Mouse (Mus musculus): ENCODE measurements around the gene Crlf3. TPM values are rescaled to one million over a fixed set of nuclear protein-coding genes. Genes with fewer than 3 reads are reported as not detected.

Gene Crlf3
- total and polyA plus RNA-seq, 3 experiments, result 106 to 152 (median 114) TPM

DNA sequence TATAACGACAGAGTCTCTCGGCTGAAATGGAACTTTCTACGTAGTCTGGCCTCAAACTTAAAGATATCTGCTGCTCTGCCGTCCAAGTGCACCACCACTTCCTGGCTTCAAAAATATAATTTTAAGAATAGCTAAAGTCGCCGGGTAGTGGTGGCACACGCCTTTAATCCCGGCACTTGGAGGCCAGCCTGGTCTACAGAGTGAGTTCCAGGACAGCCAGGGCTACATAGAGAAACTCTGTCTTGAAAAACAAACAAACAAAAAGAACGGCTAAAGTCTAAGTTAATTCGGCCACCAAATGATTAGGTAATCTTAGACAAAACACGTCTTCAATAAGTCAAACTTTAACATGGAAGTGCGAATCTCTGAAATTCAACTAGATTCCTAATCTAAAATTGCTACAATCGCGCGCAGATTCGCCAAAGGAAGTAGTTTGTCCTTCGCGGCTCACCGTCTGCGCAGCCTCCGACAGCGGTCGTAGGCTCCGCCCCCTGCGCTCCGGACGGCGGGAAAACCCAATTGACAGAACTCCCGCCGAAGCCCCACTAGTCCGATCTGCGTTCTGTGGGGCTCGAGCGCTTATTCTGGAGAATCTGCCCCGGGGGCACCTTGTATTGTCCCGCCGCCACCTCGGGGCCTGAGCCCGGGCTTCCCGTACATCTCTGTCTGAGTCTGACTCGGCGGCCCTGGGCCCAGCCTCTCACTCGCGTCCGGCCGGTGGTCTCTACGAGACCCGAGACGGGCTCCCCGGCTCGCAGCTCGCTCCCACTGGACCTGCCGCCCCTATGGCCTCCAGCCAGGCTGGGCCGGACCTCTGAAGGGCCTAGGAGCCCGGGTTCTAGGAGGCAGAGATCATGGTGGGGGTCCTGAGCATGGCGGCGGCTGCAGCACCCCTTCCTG is 8.4 kb upstream of the Crlf3 start, which contains the start of gene Atad5 (continued):
- peak; percentile 68 for TF ChIP-seq CHD1 (IDR thresholded peaks at IDR 0.05; ENCODE audit: low read depth, low read length)
- TF ChIP-seq UBTF (IDR thresholded peaks at IDR 0.05; ENCODE audit: low read depth, low read length), result 0 out of 2 replicates have a peak, but pooled peaks have one; percentile 56
- TF ChIP-seq JUND (conservative IDR thresholded peaks at IDR 0.05; ENCODE audit: low read depth, low read length), result no peak
- no peak for TF ChIP-seq RAD21 (IDR thresholded peaks at IDR 0.05; ENCODE audit: low read depth, low read length)
- TF ChIP-seq ZC3H11A (IDR thresholded peaks at IDR 0.05; ENCODE audit: low read depth, low read length), result peak; percentile 55; the same call in 1 of the 2 replicates
- TF ChIP-seq JUN (IDR thresholded peaks at IDR 0.05; ENCODE audit: insufficient read depth, low read depth, low read length), result no peak
- peak; percentile 91 for TF ChIP-seq POLR2A (IDR thresholded peaks at IDR 0.05; ENCODE audit: low read depth, low read length)
- peak; percentile 76; the same call in 1 of the 2 replicates for TF ChIP-seq ELF1 (IDR thresholded peaks at IDR 0.05; ENCODE audit: low read depth, low read length)
- TF ChIP-seq POLR2AphosphoS2 (IDR thresholded peaks at IDR 0.05; ENCODE audit: low read depth, low read length), result peak; percentile 86
- peak; percentile 88 for TF ChIP-seq TCF12 (IDR thresholded peaks at IDR 0.05; ENCODE audit: low read depth, low read length)
- peak; percentile 50 for TF ChIP-seq CHD2 (IDR thresholded peaks at IDR 0.05; ENCODE audit: low read length)
- TF ChIP-seq RCOR1 (conservative IDR thresholded peaks at IDR 0.05; ENCODE audit: low read depth, low read length), result 0 out of 2 replicates have a peak, but pooled peaks have one; percentile 21
- TF ChIP-seq IRF4 (IDR thresholded peaks at IDR 0.05; ENCODE audit: low read depth, low read length), result peak; percentile 85
- TF ChIP-seq BHLHE40 (IDR thresholded peaks at IDR 0.05; ENCODE audit: low read depth, low read length), result no peak; the same call in 1 of the 2 replicates
- TF ChIP-seq USF2 (conservative IDR thresholded peaks at IDR 0.05; ENCODE audit: low read depth, low read length), result no peak
- peak; percentile 24; the same call in 1 of the 2 replicates for TF ChIP-seq GABPA (IDR thresholded peaks at IDR 0.05; ENCODE audit: insufficient replicate concordance, low read depth, low read length)

DNA sequence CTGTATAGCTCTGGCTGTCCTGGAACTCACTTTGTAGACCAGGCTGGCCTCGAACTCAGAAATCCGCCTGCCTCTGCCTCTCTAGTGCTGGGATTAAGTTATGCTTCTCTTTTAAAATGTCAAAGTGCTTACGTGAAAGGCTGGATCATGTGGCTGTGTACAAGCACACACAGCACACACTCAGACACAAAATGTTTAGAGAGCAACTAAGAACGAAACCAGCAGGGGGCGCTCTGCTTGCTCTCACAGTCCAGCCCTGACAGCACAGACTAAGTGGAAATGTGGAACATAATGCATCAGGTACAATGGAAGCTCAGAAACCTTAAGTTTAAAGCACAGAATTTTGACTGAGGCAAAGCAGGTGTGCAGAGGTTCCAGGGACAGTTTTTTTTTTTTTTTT is 6.1 kb upstream of the Crlf3 start:
- in situ Hi-C loops (cut with MboI; ENCODE audit: low pct_ligation_motif_present, low pct_unique_long_range_greater_than_20kb, low sequenced_read_pairs), result no loop called here
- peak; percentile 97 for DNase-seq (ENCODE audit: extremely low read depth)
- peaks cover 23% of the 10 kb centered on the region for H3K79me2 ChIP-seq (replicated peaks; ENCODE audit: control insufficient read depth, extremely low read depth, insufficient read depth, poor library complexity, severe bottlenecking)
- peaks cover 0 to 2% of the 10 kb centered on the region in 2 experiments for H3K36me3 ChIP-seq (replicated peaks in 1 of 2; ENCODE audit: control insufficient read depth in 1 of 2, insufficient read depth in 1 of 2, low read length in 1 of 2)
- no peak overlapping the region for H3K4me2 ChIP-seq (ENCODE audit: insufficient read depth, low read depth, poor library complexity, severe bottlenecking)
- H3K9ac ChIP-seq (ENCODE audit: insufficient read depth, low read depth), result no peak overlapping the region
- dilution Hi-C loops (cut with MboI; ENCODE audit: extremely low pct_ligation_motif_present, extremely low pct_unique_long_range_greater_than_20kb, low sequenced_read_pairs), result no loop called here
- H3K4me1 ChIP-seq (ENCODE audit: control insufficient read depth in 1 of 2, insufficient read depth in 2 of 2), result peaks cover 6 to 35% of the 10 kb centered on the region in 2 experiments
- no peak overlapping the region for H3K4me3 ChIP-seq (replicated peaks in 1 of 3; ENCODE audit: low read depth in 2 of 3, low read length in 2 of 3, poor library complexity in 1 of 3)
- H3K27ac ChIP-seq (ENCODE audit: insufficient read depth, low read depth), result no peak overlapping the region
- TF ChIP-seq MAX (IDR thresholded peaks at IDR 0.05; ENCODE audit: low read length), result no peak
- TF ChIP-seq MEF2A (IDR thresholded peaks at IDR 0.05; ENCODE audit: borderline replicate concordance, low read depth, low read length), result peak; percentile 49; the same call in 1 of the 2 replicates
- TF ChIP-seq CHD1 (IDR thresholded peaks at IDR 0.05; ENCODE audit: low read depth, low read length), result no peak
- TF ChIP-seq RAD21 (IDR thresholded peaks at IDR 0.05; ENCODE audit: low read depth, low read length), result peak; percentile 18
- no peak for TF ChIP-seq CHD2 (IDR thresholded peaks at IDR 0.05; ENCODE audit: low read length)
- no peak for TF ChIP-seq ZMIZ1 (IDR thresholded peaks at IDR 0.05; ENCODE audit: low read depth, low read length)
- TF ChIP-seq MAFK (IDR thresholded peaks at IDR 0.05; ENCODE audit: insufficient replicate concordance, low read length), result 0 out of 2 replicates have a peak, but pooled peaks have one; percentile 20
- TF ChIP-seq TCF12 (IDR thresholded peaks at IDR 0.05; ENCODE audit: low read depth, low read length), result peak; percentile 40; the same call in 1 of the 2 replicates
- peak; percentile 85 to 94 for TF ChIP-seq CTCF (conservative IDR thresholded peaks at IDR 0.05 in 1 of 2, IDR thresholded peaks at IDR 0.05 in 1 of 2; ENCODE audit: low read depth in 2 of 2, low read length in 2 of 2)
- TF ChIP-seq MYC (IDR thresholded peaks at IDR 0.05; ENCODE audit: low read depth, low read length), result peak; percentile 76; the same call in 1 of the 2 replicates
- peak; percentile 55; the same call in 1 of the 2 replicates for TF ChIP-seq SIN3A (IDR thresholded peaks at IDR 0.05; ENCODE audit: low read length)
- TF ChIP-seq GABPA (IDR thresholded peaks at IDR 0.05; ENCODE audit: insufficient replicate concordance, low read depth, low read length), result no peak
- TF ChIP-seq JUND (conservative IDR thresholded peaks at IDR 0.05; ENCODE audit: low read depth, low read length), result peak; percentile 73
- peak; percentile 45 for TF ChIP-seq BHLHE40 (IDR thresholded peaks at IDR 0.05; ENCODE audit: low read depth, low read length)
- 0 out of 2 replicates have a peak, but pooled peaks have one; percentile 26 for TF ChIP-seq POLR2A (IDR thresholded peaks at IDR 0.05; ENCODE audit: low read depth, low read length)
- TF ChIP-seq NELFE (IDR thresholded peaks at IDR 0.05; ENCODE audit: low read depth, low read length), result 0 out of 2 replicates have a peak, but pooled peaks have one; percentile 16
- peak; percentile 37; the same call in 1 of the 2 replicates for TF ChIP-seq HCFC1 (IDR thresholded peaks at IDR 0.05; ENCODE audit: low read depth, low read length)
- no peak for TF ChIP-seq ZC3H11A (IDR thresholded peaks at IDR 0.05; ENCODE audit: low read depth, low read length)
- no peak for TF ChIP-seq UBTF (IDR thresholded peaks at IDR 0.05; ENCODE audit: low read depth, low read length)
- no peak for TF ChIP-seq NRF1 (IDR thresholded peaks at IDR 0.05; ENCODE audit: low read depth, low read length)
- peak; percentile 100 for TF ChIP-seq IRF4 (IDR thresholded peaks at IDR 0.05; ENCODE audit: low read depth, low read length)
- peaks cover 8% of the 10 kb centered on the region for H3K9me3 ChIP-seq (replicated peaks; ENCODE audit: low read length)
- H3K27me3 ChIP-seq (replicated peaks), result no peaks in the 10 kb centered on the region

Measured in CH12.LX (cell line).